Mouse (Mus musculus): ENCODE data around the gene Nhlrc4.
A peak's percentile ranks its signal among the peaks of the same experiment; 100 is the strongest.

The Nhlrc4 gene

DNA sequence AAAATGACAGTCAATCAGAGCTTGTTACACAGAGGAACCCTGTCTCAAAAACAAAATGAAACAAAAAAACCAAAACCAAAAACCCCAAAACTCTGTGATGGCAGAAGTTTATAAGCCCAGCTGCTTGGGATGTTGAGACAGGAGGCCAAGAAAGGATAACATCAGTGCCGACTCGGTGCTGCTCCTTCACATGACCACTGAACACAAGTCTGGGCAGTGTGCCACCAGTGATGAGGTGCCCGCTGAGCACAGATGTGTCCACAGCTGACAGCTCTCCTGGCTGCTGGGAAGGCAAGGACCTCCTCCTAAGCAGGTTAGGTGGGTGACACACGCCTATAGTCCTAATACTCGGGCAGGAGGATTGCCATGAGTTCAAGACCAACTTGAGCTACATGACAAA is 22.6 kb downstream of the Nhlrc4 start:
- no peak for DNase-seq (ENCODE audit: low read depth)

- DNase-seq (ENCODE audit: low read depth): peak; percentile 98
These were observed 24.7 kb downstream of the Nhlrc4 start for GRCm38 (mm10) chr17:25919786-25920642.

DNA sequence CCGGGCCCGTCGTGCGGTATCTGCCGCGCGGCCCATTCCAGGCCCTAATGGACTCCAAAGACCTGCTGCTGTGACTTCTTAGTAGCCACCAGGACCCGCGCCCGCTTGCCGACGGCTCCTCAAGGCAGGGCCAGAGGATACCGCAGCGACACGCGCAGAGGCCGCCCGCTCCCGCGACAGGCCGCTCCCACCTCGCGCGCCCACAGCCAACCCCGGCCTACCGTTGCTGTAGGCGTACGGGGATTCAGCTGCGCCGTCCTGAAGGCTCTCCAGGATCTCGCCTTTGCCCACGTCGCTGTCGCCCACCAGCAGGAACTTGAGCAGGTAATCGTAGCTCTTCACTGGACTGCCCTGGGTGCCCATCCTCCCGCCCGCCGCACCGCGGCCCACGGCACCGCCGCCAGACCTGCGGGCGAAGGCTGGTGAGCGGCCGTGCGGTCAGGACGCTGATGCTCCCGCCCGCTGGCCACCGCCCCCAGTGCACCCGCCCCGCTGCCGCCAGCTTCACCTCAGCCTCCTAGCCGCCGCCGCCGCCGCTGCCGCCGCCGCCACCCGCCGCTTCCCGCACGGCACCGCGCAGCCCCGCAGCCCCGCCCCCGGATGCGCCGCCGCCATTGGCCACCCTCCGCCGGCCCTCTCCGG is 25.5 kb downstream of the Nhlrc4 start, which contains the start of gene Rab40c:
TSS of gene Rab40c (minus strand) at position 584 of the 642 bp plus-strand sequence.
- DNase-seq (ENCODE audit: low read depth): no peak

DNA sequence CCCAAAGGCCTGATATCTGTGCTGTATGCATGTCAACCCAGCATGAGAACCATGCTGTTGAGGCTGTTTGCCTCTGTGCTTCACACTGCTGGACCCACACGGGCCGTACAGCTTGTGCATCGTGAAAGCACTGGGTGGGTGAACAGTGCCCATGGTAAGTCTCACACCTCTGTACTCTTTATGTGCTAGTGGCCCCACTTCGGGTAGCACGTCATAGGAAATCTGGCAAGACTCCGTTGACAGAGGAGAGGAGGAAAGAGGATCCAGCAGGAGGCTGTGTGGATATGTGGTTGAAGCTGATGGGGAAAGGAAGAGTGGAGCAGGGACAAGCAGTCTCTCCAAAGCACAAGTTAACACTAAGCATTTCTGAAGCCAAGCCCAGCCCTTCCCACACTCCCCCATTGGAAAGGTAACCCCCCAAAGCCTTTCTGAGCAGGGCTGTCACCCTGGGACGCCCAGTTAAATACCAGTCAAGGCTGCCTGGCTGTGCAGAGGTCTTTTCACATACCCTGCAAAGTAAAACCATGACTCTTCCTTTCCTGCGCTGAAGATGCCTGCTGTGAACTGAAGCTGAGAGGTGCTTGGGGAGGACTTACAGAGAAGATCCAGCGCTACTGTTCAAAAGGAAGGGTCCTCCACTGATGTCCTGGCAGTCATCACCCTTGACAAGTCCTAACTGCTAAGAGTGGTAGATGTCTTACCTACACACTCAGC is 26.6 kb downstream of the Nhlrc4 start:
- no peak for DNase-seq (ENCODE audit: low read depth)

DNA sequence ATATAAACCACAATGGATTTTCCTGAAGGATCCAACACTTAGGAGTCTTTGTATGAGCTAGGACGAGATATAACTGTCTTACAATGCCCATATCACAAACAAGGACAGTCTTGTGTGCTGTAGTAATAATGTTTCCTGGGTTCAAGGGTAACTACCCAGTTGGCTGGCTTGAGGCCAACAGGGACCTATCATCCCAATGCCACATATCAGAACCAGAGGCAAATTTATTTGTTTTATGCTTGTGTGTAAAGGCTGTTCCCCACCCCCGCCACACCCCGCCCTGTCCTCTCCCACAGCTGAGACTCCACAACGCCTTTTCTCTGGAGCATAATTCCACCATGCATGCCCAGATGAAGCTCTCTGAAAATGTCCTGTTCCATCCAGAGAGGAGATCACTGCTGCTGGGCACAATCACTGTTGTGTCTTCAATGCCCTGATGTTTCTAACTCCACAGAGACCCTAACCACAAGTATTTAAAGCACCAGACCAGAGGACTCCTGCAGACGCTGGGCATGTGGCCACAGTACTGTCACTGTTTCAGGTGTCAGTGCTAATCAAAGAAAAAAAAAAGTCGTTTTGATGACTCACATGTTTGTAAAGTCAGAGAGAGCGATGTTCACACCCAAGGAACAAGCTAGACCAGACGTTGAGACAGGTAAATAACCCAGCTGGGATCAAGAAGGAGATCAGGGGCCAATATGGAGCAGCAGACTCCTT is 27.7 kb downstream of the Nhlrc4 start:
- no peak for DNase-seq (ENCODE audit: low read depth)

GRCm38 (mm10) chr17:25914295-25914694 is 30.5 kb downstream of the Nhlrc4 start:
- DNase-seq (ENCODE audit: low read depth): no peak

- no peak for DNase-seq (ENCODE audit: low read depth)
These were observed 30.9 kb downstream of the Nhlrc4 start for GRCm38 (mm10) chr17:25913877-25914275.

GRCm38 (mm10) chr17:25913186-25913876 is 31.4 kb downstream of the Nhlrc4 start:
- no peak for DNase-seq (ENCODE audit: low read depth)

DNA sequence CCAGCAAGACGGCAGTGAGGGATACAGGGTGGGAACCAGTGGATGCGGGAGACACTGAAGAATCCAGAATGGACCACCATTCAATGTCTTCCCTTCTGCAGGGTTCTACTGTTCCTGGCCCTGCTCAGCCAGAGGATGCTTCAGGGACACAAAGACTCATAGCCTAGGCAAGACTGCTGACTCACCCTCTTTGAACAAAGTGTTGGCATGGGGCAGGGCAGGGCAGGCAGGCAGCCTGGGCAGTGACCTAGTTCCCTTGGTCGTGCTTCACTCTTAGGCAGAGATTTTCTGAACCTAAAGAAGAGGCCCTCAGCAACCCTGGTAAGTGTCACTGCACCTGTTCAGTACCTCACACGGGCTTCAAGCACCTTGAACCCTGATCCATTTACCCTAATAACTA is 32.9 kb downstream of the Nhlrc4 start:
- no peak for DNase-seq (ENCODE audit: low read depth)

- DNase-seq (ENCODE audit: low read depth): no peak
These were observed 37.1 kb downstream of the Nhlrc4 start for GRCm38 (mm10) chr17:25907640-25908039.

GRCm38 (mm10) chr17:25903061-25903460 is 41.7 kb downstream of the Nhlrc4 start:
- DNase-seq (ENCODE audit: low read depth): no peak

DNA sequence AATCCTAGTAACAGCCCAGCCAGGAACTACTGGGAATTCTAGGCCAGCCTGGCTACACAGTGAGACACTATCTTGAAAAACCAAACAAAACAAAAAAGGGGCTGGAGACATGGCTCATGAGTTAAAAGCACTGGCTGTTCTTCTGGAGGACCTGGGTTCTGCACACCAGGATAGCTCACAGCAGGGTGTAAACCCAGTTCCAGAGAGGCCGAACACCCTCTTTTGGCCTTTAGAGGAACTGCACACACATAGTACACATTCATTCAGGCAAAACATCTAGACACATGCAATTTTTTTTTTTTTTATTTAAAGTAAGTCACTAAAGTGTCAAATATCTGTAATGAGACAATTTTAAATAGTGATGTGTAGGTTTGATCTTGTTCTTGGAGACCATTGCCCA is 44.6 kb downstream of the Nhlrc4 start:
- no peak for DNase-seq (ENCODE audit: low read depth)

- DNase-seq (ENCODE audit: low read depth): no peak
These were observed 48.9 kb downstream of the Nhlrc4 start for GRCm38 (mm10) chr17:25895891-25896290.

DNA sequence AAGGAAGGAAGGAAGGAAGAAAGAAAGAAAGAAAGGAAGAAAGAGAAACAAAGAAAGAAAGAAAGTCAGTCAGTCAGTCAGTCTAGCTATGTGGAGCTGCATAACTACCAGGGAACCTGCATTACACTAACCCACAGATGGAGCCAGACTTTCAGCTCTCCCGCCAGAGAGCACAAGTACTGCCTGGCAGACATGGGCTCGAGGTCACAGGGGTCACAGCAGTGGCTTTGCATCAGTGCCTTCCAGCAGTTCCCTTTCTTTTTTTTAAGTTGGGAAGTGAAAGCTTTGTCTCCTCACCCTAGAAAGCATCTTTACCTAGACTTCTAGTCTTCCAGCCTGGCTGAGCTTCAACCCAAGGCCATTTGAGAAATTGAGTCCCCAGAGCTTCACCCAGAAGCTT is 49.3 kb downstream of the Nhlrc4 start:
- DNase-seq (ENCODE audit: low read depth): no peak

GRCm38 (mm10) chr17:25893975-25894617 is 50.7 kb downstream of the Nhlrc4 start:
- peak; percentile 60 for DNase-seq (ENCODE audit: low read depth)

All from c-Kit-positive CD71-negative TER-119-negative erythroid progenitor cells, embryonic 14.5 days (primary cell).